Mouse (Mus musculus) right cerebral cortex, adult 18-20 months (tissue): Measurements from ENCODE around the gene Hdhd5.

Source experiments
- DNase-seq: peaks from one replicate; pipeline ENCODE4 v3.0.0; 2022; ENCODE audit warnings: mixed read lengths

The Hdhd5 gene

GRCm38 (mm10) chr6:120531020-120531965 lies at the start of gene Hdhd5:
Gene Hdhd5 (minus strand): TSS chr6:120531319.
- peak; percentile 94 for DNase-seq

- no peak for DNase-seq
These were observed 49.5 kb upstream of the Hdhd5 start for GRCm38 (mm10) chr6:120580713-120581015.

GRCm38 (mm10) chr6:120579831-120580712 lies 49.0 kb upstream of the Hdhd5 start:
- peak; percentile 42 for DNase-seq

GRCm38 (mm10) chr6:120579110-120579830 lies 48.2 kb upstream of the Hdhd5 start:
- DNase-seq = no peak

- DNase-seq = no peak
These were observed 47.4 kb upstream of the Hdhd5 start for GRCm38 (mm10) chr6:120578471-120578870.

GRCm38 (mm10) chr6:120572372-120572771 lies 41.3 kb upstream of the Hdhd5 start:
- DNase-seq = no peak

GRCm38 (mm10) chr6:120568257-120568656 lies 37.1 kb upstream of the Hdhd5 start:
- DNase-seq = no peak

- DNase-seq = no peak
These were observed 36.1 kb upstream of the Hdhd5 start for GRCm38 (mm10) chr6:120566911-120567909.

GRCm38 (mm10) chr6:120556641-120557040 lies 25.5 kb upstream of the Hdhd5 start:
- DNase-seq = no peak

GRCm38 (mm10) chr6:120555983-120556567 lies 25.0 kb upstream of the Hdhd5 start:
- no peak for DNase-seq

GRCm38 (mm10) chr6:120555152-120555551 lies 24.0 kb upstream of the Hdhd5 start:
- no peak for DNase-seq

- no peak for DNase-seq
These were observed 19.1 kb upstream of the Hdhd5 start for GRCm38 (mm10) chr6:120550173-120550572.

GRCm38 (mm10) chr6:120548581-120548980 lies 17.5 kb upstream of the Hdhd5 start:
- DNase-seq = no peak

- DNase-seq = no peak
These were observed 15.9 kb upstream of the Hdhd5 start for GRCm38 (mm10) chr6:120546973-120547372.

- no peak for DNase-seq
These were observed 15.2 kb upstream of the Hdhd5 start for GRCm38 (mm10) chr6:120546292-120546691.

GRCm38 (mm10) chr6:120542061-120542460 lies 10.9 kb upstream of the Hdhd5 start:
- DNase-seq = no peak

- DNase-seq = no peak
These were observed 10.3 kb upstream of the Hdhd5 start for GRCm38 (mm10) chr6:120541386-120541785.

GRCm38 (mm10) chr6:120539781-120540231 lies 8.7 kb upstream of the Hdhd5 start:
- DNase-seq = no peak

GRCm38 (mm10) chr6:120539132-120539759 lies 8.1 kb upstream of the Hdhd5 start:
- DNase-seq = peak; percentile 45

- DNase-seq = no peak
These were observed 5.2 kb upstream of the Hdhd5 start for GRCm38 (mm10) chr6:120536337-120536736.

- no peak for DNase-seq
These were observed 1.5 kb upstream of the Hdhd5 start for GRCm38 (mm10) chr6:120532594-120532993.
